Mouse (Mus musculus): ENCODE results near the gene Rap2b.

- TF ChIP-seq POLR2A (IDR thresholded peaks at IDR 0.05; ENCODE audit: extremely low read depth, insufficient read depth, low read length) (no peak), CTCF (IDR thresholded peaks at IDR 0.05; ENCODE audit: low read depth, low read length) (no peak)
These were observed 39.5 kb downstream of the Rap2b start for GRCm38 (mm10) chr3:61400823-61401387.

Measured in liver, adult 2 months (tissue).